Mouse (Mus musculus) right cerebral cortex, postnatal 4 days (tissue): ENCODE measurements around the gene Cul1.

ENCODE experiments used
- DNase-seq: peaks from one replicate; pipeline ENCODE4 v3.0.0-alpha.2; 2022

Cul1 gene

GRCm38 (mm10) chr6:47482027-47482426 lies 28.8 kb downstream of the Cul1 start:
- DNase-seq, result no peak

- DNase-seq, result no peak
These were observed 41.4 kb downstream of the Cul1 start for GRCm38 (mm10) chr6:47494562-47494961.

GRCm38 (mm10) chr6:47520030-47520429 lies 66.8 kb downstream of the Cul1 start:
- no peak for DNase-seq

- no peak for DNase-seq
These were observed 69.2 kb downstream of the Cul1 start for GRCm38 (mm10) chr6:47522431-47522830.

GRCm38 (mm10) chr6:47525041-47525440 lies 71.8 kb downstream of the Cul1 start:
- DNase-seq, result no peak

- DNase-seq, result no peak
These were observed 73.2 kb downstream of the Cul1 start for GRCm38 (mm10) chr6:47526446-47526845.

- no peak for DNase-seq
These were observed 73.9 kb downstream of the Cul1 start for GRCm38 (mm10) chr6:47527129-47527528.

GRCm38 (mm10) chr6:47527655-47528054 lies 74.5 kb downstream of the Cul1 start:
- DNase-seq, result no peak

- no peak for DNase-seq
These were observed 79.3 kb downstream of the Cul1 start for GRCm38 (mm10) chr6:47532547-47532946.

GRCm38 (mm10) chr6:47535333-47535732 lies 82.1 kb downstream of the Cul1 start:
- no peak for DNase-seq

GRCm38 (mm10) chr6:47552280-47552679 lies 99.1 kb downstream of the Cul1 start:
- no peak for DNase-seq

- DNase-seq, result no peak
These were observed 106.1 kb downstream of the Cul1 start for GRCm38 (mm10) chr6:47559287-47559686.

GRCm38 (mm10) chr6:47560407-47560806 lies 107.2 kb downstream of the Cul1 start:
- DNase-seq, result no peak

GRCm38 (mm10) chr6:47560846-47561245 lies 107.6 kb downstream of the Cul1 start:
- no peak for DNase-seq

GRCm38 (mm10) chr6:47561426-47561825 lies 108.2 kb downstream of the Cul1 start:
- DNase-seq, result no peak

- no peak for DNase-seq
These were observed 112.3 kb downstream of the Cul1 start for GRCm38 (mm10) chr6:47565326-47566035.

GRCm38 (mm10) chr6:47572887-47573286 lies 119.7 kb downstream of the Cul1 start:
- DNase-seq, result no peak
